ENCODE assay signal across 11 mouse cellular contexts in genomic region chr9:95664290-95664989, GRCm38 (mm10). TPM values are rescaled to one million over a fixed set of nuclear protein-coding genes. Genes with fewer than 3 reads are reported as not detected.
DNase-seq lines count a peak whose midpoint lies in the region; ATAC-seq lines count a peak whose summit lies in the region.
"Had no signal": no experiment of that assay in that cellular context is flagged by ENCODE, and none has a peak within 500 bp of the region (broad histone marks: within the 10 kb centered on the region; RNA-seq: fewer than 3 reads in every experiment).

No protein-coding gene starts in this region.

- DNase-seq in heart, postnatal 4 days: peak; percentile 52
- DNase-seq in heart, adult 11 months: no peak
- DNase-seq in neural tube, embryonic 10.5 days (ENCODE audit: extremely low spot score, low spot score): no peak
- DNase-seq in layer of hippocampus, postnatal 10 days (ENCODE audit: low spot score in 2 of 2): peak; percentile 32 to 55
- DNase-seq in urinary bladder, adult 18-20 months (ENCODE audit: low spot score in 2 of 2): no peak
- no peak for DNase-seq in gastrocnemius, postnatal 14 days
- no peak for DNase-seq in kidney, adult 9 months
- DNase-seq: embryo, embryonic 11 days had no signal

- H3K9ac ChIP-seq in neural tube, embryonic 14.5 days (replicated peaks; ENCODE audit: low read depth, low read length): no peak overlapping the region
- H3K9ac ChIP-seq: limb, embryonic 15.5 days had no signal

- WGBS in neural tube, embryonic 14.5 days: 48% methylated on average over 10 of the region's 10 CpGs

- intact Hi-C loops in gastrocnemius, postnatal 14 days (cut with DNase I; ENCODE audit: low total_unique reads): no loop called here

- H3K4me1 ChIP-seq in neural tube, embryonic 14.5 days (ENCODE audit: control insufficient read depth, insufficient read depth, low read length): no peaks in the 10 kb centered on the region

- H3K27ac ChIP-seq in neural tube, embryonic 14.5 days (ENCODE audit: low read depth, low read length): no peak overlapping the region
- H3K27ac ChIP-seq: kidney, postnatal 0 days; limb, embryonic 15.5 days had no signal

- no peak overlapping the region for H3K4me2 ChIP-seq in neural tube, embryonic 14.5 days (ENCODE audit: low read depth, low read length)
- H3K4me2 ChIP-seq: limb, embryonic 15.5 days had no signal

- no peaks in the 10 kb centered on the region for H3K36me3 ChIP-seq in neural tube, embryonic 14.5 days (ENCODE audit: control insufficient read depth, insufficient read depth, low read length)
- H3K36me3 ChIP-seq: limb, embryonic 15.5 days had no signal

- H3K4me3 ChIP-seq in neural tube, embryonic 14.5 days (ENCODE audit: low read depth, low read length): no peak overlapping the region
- H3K4me3 ChIP-seq: limb, embryonic 15.5 days had no signal

- H3K9me3 ChIP-seq in neural tube, embryonic 14.5 days (ENCODE audit: control insufficient read depth, low read length): no peaks in the 10 kb centered on the region
- H3K9me3 ChIP-seq: limb, embryonic 15.5 days had no signal

- peak; percentile 62; the same call in 1 of the 2 replicates for ATAC-seq in neural tube, embryonic 14.5 days (ENCODE audit: low read depth)

- no peaks in the 10 kb centered on the region for H3K27me3 ChIP-seq in neural tube, embryonic 14.5 days (ENCODE audit: control insufficient read depth, insufficient read depth, low read length)
- H3K27me3 ChIP-seq: limb, embryonic 15.5 days had no signal

RNA-seq across cellular contexts. Expression of gene Pcolce2, which starts 27.0 kb away (rescaled TPM):
- total RNA-seq in heart, postnatal 4 days (2021): 10 to 100 TPM; 10.8 to 13.6 TPM
- 1.7 and 2.8 TPM in 2 replicates for polyA plus RNA-seq in neural tube, embryonic 14.5 days (2014; fragmentation: Nextera tagmentation; extraction: Ambion mirVana)
- 1 to 10 TPM; 2.1 to 3.1 TPM for total RNA-seq in layer of hippocampus, postnatal 10 days (2021)
- 1 to 10 TPM; 7.4 to 9.9 TPM for total RNA-seq in gastrocnemius, postnatal 14 days (2021)

Comparison
In these comparisons a context has a peak if more than half of its experiments do, and no peak if none do; other contexts are left out.
1. DNase-seq: peak in heart, postnatal 4 days (single experiment) and layer of hippocampus, postnatal 10 days (2 of 2); none in heart, adult 11 months (single experiment), neural tube, embryonic 10.5 days (single experiment), urinary bladder, adult 18-20 months (0 of 2), gastrocnemius, postnatal 14 days (single experiment) and kidney, adult 9 months (single experiment).